Mouse (Mus musculus) midbrain, embryonic 14.5 days (tissue): ENCODE measurements around the gene Abcg2. TPM values are rescaled to one million over a fixed set of nuclear protein-coding genes. Genes with fewer than 3 reads are reported as not detected.

Experiments used
- ATAC-seq: fragments of 200-750 bp; cut with Nextera tagmentation; 2 replicates; pipeline ENCODE4 v1.8.0; 2017; ENCODE audit warnings: moderate number of reproducible peaks, moderate library complexity; ENCODE audit not compliant: low FRiP score, low TSS enrichment
- DNase-seq: peaks from one replicate; pipeline ENCODE4 v3.0.0-alpha.2; 2015
- H3K27ac ChIP-seq: fragments of 300-500 bp; sonication (generic); replicated peaks from 2 replicates; pipeline ENCODE4 v1.5.1; 2014; ENCODE audit warnings: mild to moderate bottlenecking, low read depth, low read length, moderate library complexity
- H3K27me3 ChIP-seq: fragments of 300-500 bp; sonication (generic); 2 replicates; pipeline ENCODE4 v1.6.1; 2014; ENCODE audit warnings: low read length, control low read depth, mixed read lengths; ENCODE audit not compliant: control insufficient read depth, insufficient read depth
- H3K36me3 ChIP-seq: fragments of 300-500 bp; sonication (generic); 2 replicates; pipeline ENCODE4 v1.6.1; 2014; ENCODE audit warnings: low read length, control low read depth; ENCODE audit not compliant: control insufficient read depth, insufficient read depth
- H3K4me1 ChIP-seq: fragments of 300-500 bp; sonication (generic); 2 replicates; pipeline ENCODE4 v1.6.1; 2014; ENCODE audit warnings: mild to moderate bottlenecking, antibody characterized with exemption, low read length, control low read depth; ENCODE audit not compliant: control insufficient read depth, insufficient read depth
- H3K4me2 ChIP-seq: fragments of 300-500 bp; sonication (generic); 2 replicates; pipeline ENCODE4 v1.6.1; 2014; ENCODE audit warnings: mild to moderate bottlenecking, low read length, moderate library complexity
- H3K4me3 ChIP-seq: fragments of 300-500 bp; sonication (generic); replicated peaks from 2 replicates; pipeline ENCODE4 v1.5.1; 2014; ENCODE audit warnings: low read depth, low read length
- H3K9ac ChIP-seq: fragments of 300-500 bp; sonication (generic); replicated peaks from 2 replicates; pipeline ENCODE4 v1.6.1; 2014; ENCODE audit warnings: mild to moderate bottlenecking, low read length, moderate library complexity
- H3K9me3 ChIP-seq: fragments of 300-500 bp; sonication (generic); 2 replicates; pipeline ENCODE4 v1.6.1; 2016; ENCODE audit warnings: low read length, control low read depth, mixed read lengths; ENCODE audit not compliant: control insufficient read depth
- WGBS: fragments of 180-500 bp; shearing (Covaris S2); extraction: QIAGEN DNeasy Blood & Tissue Kit; methylation state at CpG from one replicate; pipeline ENCODE4 v1.1.7; 2014; 5-methylcytosine and 5-hydroxymethylcytosine counted together
- polyA plus RNA-seq: library from polyadenylated mRNA; unstranded; fragments of >200 nt; fragmentation: Nextera tagmentation; extraction: Ambion mirVana; gene quantifications from 2 replicates; pipeline ENCODE4 v1.2.1, GENCODE M21; 2014

Abcg2 gene
- polyA plus RNA-seq, 1 experiment from 2014 or later: 34.4 TPM

GRCm38 (mm10) chr6:58641056-58641799 lies 56.9 kb downstream of the Abcg2 start:
- Histone ChIP-seq H3K9ac (no peak overlapping the region), H3K4me3 (peak overlapping the region; percentile 59; the same call in 1 of the 2 replicates), H3K4me2 (peak overlapping the region; percentile 80), H3K27ac (no peak overlapping the region), H3K36me3 (no peaks in the 10 kb centered on the region), H3K9me3 (no peaks in the 10 kb centered on the region), H3K4me1 (no peaks in the 10 kb centered on the region), H3K27me3 (no peaks in the 10 kb centered on the region)
- ATAC-seq (no peak), DNase-seq (no peak)
- 59% methylated on average over 11 of the region's 11 CpGs for WGBS

GRCm38 (mm10) chr6:58642191-58642590 lies 57.9 kb downstream of the Abcg2 start:
- 88% methylated on average over 2 of the region's 2 CpGs for WGBS
- Histone ChIP-seq H3K36me3 (no peaks in the 10 kb centered on the region), H3K27me3 (no peaks in the 10 kb centered on the region), H3K27ac (no peak overlapping the region), H3K9me3 (no peaks in the 10 kb centered on the region), H3K4me1 (no peaks in the 10 kb centered on the region), H3K4me2 (no peak overlapping the region), H3K4me3 (no peak overlapping the region), H3K9ac (no peak overlapping the region)
- DNase-seq (no peak), ATAC-seq (no peak)

GRCm38 (mm10) chr6:58644586-58644985 lies 60.3 kb downstream of the Abcg2 start:
- H3K27me3 ChIP-seq: no peaks in the 10 kb centered on the region
- DNase-seq (no peak), ATAC-seq (no peak)
- no peaks in the 10 kb centered on the region for H3K36me3 ChIP-seq
- H3K4me3 ChIP-seq: no peak overlapping the region
- H3K4me2 ChIP-seq: no peak overlapping the region
- no peak overlapping the region for H3K9ac ChIP-seq
- H3K4me1 ChIP-seq: no peaks in the 10 kb centered on the region
- 92% methylated on average over 2 of the region's 2 CpGs for WGBS
- H3K9me3 ChIP-seq: no peaks in the 10 kb centered on the region
- H3K27ac ChIP-seq: no peak overlapping the region

GRCm38 (mm10) chr6:58648100-58648749 lies 63.9 kb downstream of the Abcg2 start:
- Histone ChIP-seq H3K4me2 (no peak overlapping the region), H3K27me3 (no peaks in the 10 kb centered on the region), H3K27ac (no peak overlapping the region), H3K4me1 (no peaks in the 10 kb centered on the region), H3K4me3 (no peak overlapping the region), H3K36me3 (no peaks in the 10 kb centered on the region), H3K9me3 (no peaks in the 10 kb centered on the region), H3K9ac (no peak overlapping the region)
- ATAC-seq (no peak), DNase-seq (no peak)
- WGBS: 92% methylated on average over 3 of the region's 3 CpGs

GRCm38 (mm10) chr6:58650136-58650535 lies 65.8 kb downstream of the Abcg2 start:
- Histone ChIP-seq H3K36me3 (no peaks in the 10 kb centered on the region), H3K27me3 (no peaks in the 10 kb centered on the region), H3K4me1 (no peaks in the 10 kb centered on the region), H3K4me3 (no peak overlapping the region), H3K4me2 (no peak overlapping the region), H3K27ac (no peak overlapping the region), H3K9me3 (no peaks in the 10 kb centered on the region), H3K9ac (no peak overlapping the region)
- WGBS: 92% methylated on average over 3 of the region's 3 CpGs
- no peak for ATAC-seq
- DNase-seq: no peak

GRCm38 (mm10) chr6:58651038-58651437 lies 66.7 kb downstream of the Abcg2 start:
- no peak for DNase-seq
- no peak for ATAC-seq
- Histone ChIP-seq H3K27me3 (no peaks in the 10 kb centered on the region), H3K4me2 (no peak overlapping the region), H3K9ac (no peak overlapping the region), H3K4me3 (no peak overlapping the region), H3K27ac (no peak overlapping the region), H3K9me3 (no peaks in the 10 kb centered on the region), H3K4me1 (no peaks in the 10 kb centered on the region), H3K36me3 (no peaks in the 10 kb centered on the region)
- WGBS: 75% methylated on average over 1 of the region's 1 CpGs

- DNase-seq (no peak), ATAC-seq (no peak)
- WGBS: 93% methylated on average over 3 of the region's 3 CpGs
- H3K4me3 ChIP-seq: no peak overlapping the region
- no peak overlapping the region for H3K9ac ChIP-seq
- no peaks in the 10 kb centered on the region for H3K27me3 ChIP-seq
- H3K9me3 ChIP-seq: no peaks in the 10 kb centered on the region
- no peaks in the 10 kb centered on the region for H3K36me3 ChIP-seq
- H3K4me2 ChIP-seq: no peak overlapping the region
- no peaks in the 10 kb centered on the region for H3K4me1 ChIP-seq
- no peak overlapping the region for H3K27ac ChIP-seq
Measured at GRCm38 (mm10) chr6:58660951-58661575, 76.7 kb downstream of the Abcg2 start.

GRCm38 (mm10) chr6:58677802-58678201 lies 93.5 kb downstream of the Abcg2 start:
- WGBS: 92% methylated on average over 1 of the region's 1 CpGs
- no peak for ATAC-seq
- H3K4me3 ChIP-seq: no peak overlapping the region

More at GRCm38 (mm10) chr6:58677802-58678201, 93.5 kb downstream of the Abcg2 start:
- H3K27me3 ChIP-seq: no peaks in the 10 kb centered on the region
- no peak overlapping the region for H3K4me2 ChIP-seq
- no peak overlapping the region for H3K9ac ChIP-seq
- no peak overlapping the region for H3K27ac ChIP-seq
- H3K4me1 ChIP-seq: no peaks in the 10 kb centered on the region
- H3K36me3 ChIP-seq: 0 out of 2 replicates have a peak, but pooled peaks cover 4% of the 10 kb centered on the region
- no peaks in the 10 kb centered on the region for H3K9me3 ChIP-seq
- DNase-seq: no peak
